Mouse (Mus musculus) mouse trophoblast stem cell (cell line): Measurements from ENCODE around the gene Chtop.

ENCODE experiments used
- in situ Hi-C, 2 experiments: fragments of 300-500 bp; cut with MseI, MboI; formaldehyde crosslinking; loops; 2 replicates in 1 of 2; 3 replicates in 1 of 2; pipeline ENCODE4 v1.15.1; 2025

Gene Chtop

GRCm38 (mm10) chr3:90508950-90509746 is at the start of gene Chtop:
Chtop (minus strand) TSS chr3:90509498.
- in situ Hi-C loops: no loop called here

- in situ Hi-C loops: no loop called here
These were observed 46.7 kb upstream of the Chtop start for GRCm38 (mm10) chr3:90555954-90556353.

- in situ Hi-C loops: no loop called here
These were observed 42.9 kb upstream of the Chtop start for GRCm38 (mm10) chr3:90552231-90552630.

GRCm38 (mm10) chr3:90550421-90550790 is 41.1 kb upstream of the Chtop start:
- in situ Hi-C loops: no loop called here

- in situ Hi-C loops: no loop called here
These were observed 40.5 kb upstream of the Chtop start for GRCm38 (mm10) chr3:90549676-90550420.

GRCm38 (mm10) chr3:90540904-90541303 is 31.6 kb upstream of the Chtop start:
- in situ Hi-C loops: no loop called here

GRCm38 (mm10) chr3:90537905-90538296 is 28.6 kb upstream of the Chtop start:
- in situ Hi-C loops: no loop called here

GRCm38 (mm10) chr3:90537141-90537904 is 28.0 kb upstream of the Chtop start, which contains the start of gene S100a16:
S100a16 (plus strand) TSS chr3:90537254.
- in situ Hi-C loops: no loop called here

- in situ Hi-C loops: no loop called here
These were observed 26.1 kb upstream of the Chtop start for GRCm38 (mm10) chr3:90535446-90535845.

GRCm38 (mm10) chr3:90531713-90532112 is 22.4 kb upstream of the Chtop start:
- in situ Hi-C loops: no loop called here

GRCm38 (mm10) chr3:90527291-90527873 is 18.1 kb upstream of the Chtop start:
- in situ Hi-C loops: loop anchor here in 1 of 2 experiments (10.0 kb wide), 1 partner anchor 47 kb away; no protein-coding TSS in a partner anchor

- in situ Hi-C loops: loop anchor here in 1 of 2 experiments (10.0 kb wide), 1 partner anchor 48 kb away; no protein-coding TSS in a partner anchor
These were observed 17.3 kb upstream of the Chtop start, which contains the start of gene S100a14 for GRCm38 (mm10) chr3:90526580-90526979. S100a14 (plus strand) TSS chr3:90526856.

GRCm38 (mm10) chr3:90526076-90526475 is 16.8 kb upstream of the Chtop start:
- in situ Hi-C loops: loop anchor here in 1 of 2 experiments (10.0 kb wide), 1 partner anchor 49 kb away; no protein-coding TSS in a partner anchor

GRCm38 (mm10) chr3:90525421-90525820 is 16.1 kb upstream of the Chtop start:
- in situ Hi-C loops: loop anchor here in 1 of 2 experiments (10.0 kb wide), 1 partner anchor 49 kb away; no protein-coding TSS in a partner anchor

- in situ Hi-C loops: loop anchor here in 1 of 2 experiments (10.0 kb wide), 1 partner anchor 107 kb away; no protein-coding TSS in a partner anchor
These were observed 8.4 kb upstream of the Chtop start for GRCm38 (mm10) chr3:90517711-90518110.

GRCm38 (mm10) chr3:90515789-90516188 is 6.5 kb upstream of the Chtop start:
- in situ Hi-C loops: loop anchor here in 1 of 2 experiments (10.0 kb wide), 1 partner anchor 109 kb away; no protein-coding TSS in a partner anchor

- in situ Hi-C loops: loop anchor here in 1 of 2 experiments (10.0 kb wide), 1 partner anchor 110 kb away; no protein-coding TSS in a partner anchor
These were observed 5.9 kb upstream of the Chtop start for GRCm38 (mm10) chr3:90515242-90515641.

- in situ Hi-C loops: loop anchor here in 1 of 2 experiments (10.0 kb wide), 1 partner anchor 110 kb away; no protein-coding TSS in a partner anchor
These were observed 5.4 kb upstream of the Chtop start for GRCm38 (mm10) chr3:90514691-90515090.

GRCm38 (mm10) chr3:90513796-90514590 is 4.7 kb upstream of the Chtop start, which contains the start of the genes S100a1 and S100a13:
S100a1 (minus strand) TSS chr3:90514392.
S100a13 (plus strand) TSS chr3:90514435.
- in situ Hi-C loops: loop anchor here in 1 of 2 experiments (10.0 kb wide), 1 partner anchor 111 kb away; no protein-coding TSS in a partner anchor
